Mouse (Mus musculus): ENCODE data around the gene Tsc2.
A peak's percentile ranks its signal among the peaks of the same experiment; 100 is the strongest.

Tsc2 gene

DNA sequence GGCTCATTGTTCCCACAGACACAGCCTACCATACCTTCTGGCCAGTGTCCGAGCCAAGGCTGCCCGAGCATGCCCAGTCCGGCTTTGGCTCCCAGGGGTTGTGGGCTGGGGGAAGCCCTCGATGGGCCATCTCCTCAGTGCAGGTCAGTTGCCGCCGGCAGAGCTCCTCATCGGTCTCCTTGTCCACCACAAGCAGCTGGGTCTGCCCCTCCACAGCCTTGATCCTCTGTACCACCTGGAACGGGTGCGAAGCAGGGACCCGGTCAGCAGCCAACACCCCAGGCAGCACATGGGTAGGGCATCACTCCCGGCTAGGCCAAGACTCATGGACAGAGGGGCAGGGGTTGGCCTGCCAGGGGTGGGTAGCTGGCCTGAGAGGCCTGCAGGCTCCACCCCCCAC, 15.1 kb upstream of the Tsc2 start:
- no peak for DNase-seq (ENCODE audit: low spot score)

DNA sequence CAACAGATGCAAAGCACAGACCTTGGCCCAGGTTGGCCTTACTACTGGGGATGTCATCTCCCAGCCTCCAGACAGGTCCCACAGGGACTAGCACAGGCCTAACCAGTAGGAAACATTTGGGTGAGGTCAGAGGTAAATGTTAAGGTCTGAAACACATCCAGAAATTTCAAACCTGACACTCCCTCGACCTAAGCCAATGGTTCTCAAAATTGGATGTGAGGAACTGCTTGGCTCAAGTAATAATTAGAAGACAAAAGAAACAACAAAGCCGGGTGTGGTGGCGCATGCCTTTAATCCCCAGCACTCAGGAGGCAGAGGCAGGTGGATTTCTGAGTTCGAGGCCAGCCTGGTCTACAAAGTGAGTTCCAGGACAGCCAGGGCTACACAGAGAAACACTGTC, 14.0 kb upstream of the Tsc2 start:
- DNase-seq (ENCODE audit: low spot score) = no peak

DNA sequence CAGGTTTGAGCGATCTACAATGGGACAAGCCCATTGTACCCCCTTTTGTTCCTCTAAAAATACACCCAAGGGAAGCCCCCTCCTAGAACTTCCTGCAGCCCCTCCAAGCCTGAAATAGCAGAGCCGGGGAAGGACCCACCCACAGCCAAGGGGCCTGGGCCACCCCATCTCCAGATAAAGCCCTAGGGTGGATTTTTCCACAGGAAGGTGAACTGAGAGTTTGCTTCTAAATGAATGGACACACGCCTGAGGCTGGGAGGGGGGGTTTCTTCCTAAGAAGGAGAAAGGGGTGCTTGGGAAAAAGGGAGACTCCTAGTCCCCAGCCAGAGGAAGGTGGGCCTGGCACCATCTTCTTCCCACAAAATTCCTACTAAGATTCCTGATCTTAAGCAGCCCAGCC, 13.5 kb upstream of the Tsc2 start:
- DNase-seq (ENCODE audit: low spot score) = no peak

DNA sequence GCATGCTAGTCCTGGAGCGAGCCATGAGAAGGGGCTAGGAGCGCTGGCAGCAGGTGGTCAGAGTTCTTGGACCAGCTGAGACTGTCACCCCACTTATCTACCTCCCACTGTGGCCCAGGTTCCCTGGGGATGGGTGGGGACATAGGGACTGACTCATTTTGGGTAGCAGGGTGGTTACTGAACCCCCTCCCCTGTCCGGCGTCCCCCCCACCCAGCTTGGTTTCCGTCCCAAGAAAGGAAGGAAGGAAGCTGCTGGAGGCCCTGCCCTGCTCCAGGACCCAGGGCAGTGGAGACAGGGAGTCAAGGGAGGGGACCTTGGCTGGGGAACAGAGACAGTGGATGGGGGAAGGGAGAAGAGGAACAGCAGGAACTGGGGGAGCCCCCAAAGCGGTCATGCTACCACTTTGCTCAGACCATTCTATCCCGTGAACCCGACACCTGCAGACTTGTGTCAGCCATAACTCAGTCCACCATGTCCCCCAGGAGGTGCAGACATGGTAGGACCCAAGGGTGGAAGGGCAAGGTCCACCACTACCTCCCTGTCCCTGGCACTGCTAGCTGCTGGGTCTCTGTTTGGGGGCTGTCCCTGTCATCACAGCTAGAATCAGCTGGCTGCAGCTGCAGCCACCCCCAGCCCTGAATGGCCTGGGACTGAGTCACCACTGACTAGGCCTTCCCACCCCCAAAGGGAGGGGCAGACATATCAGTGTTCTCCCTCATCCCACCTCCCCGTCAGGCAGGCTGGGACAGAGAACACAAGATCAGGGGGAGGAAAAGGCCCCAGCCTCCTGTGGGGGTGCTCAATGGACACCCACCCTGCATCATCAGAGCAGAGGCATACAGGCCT, 12.7 kb upstream of the Tsc2 start:
- DNase-seq (ENCODE audit: low spot score) = no peak

DNA sequence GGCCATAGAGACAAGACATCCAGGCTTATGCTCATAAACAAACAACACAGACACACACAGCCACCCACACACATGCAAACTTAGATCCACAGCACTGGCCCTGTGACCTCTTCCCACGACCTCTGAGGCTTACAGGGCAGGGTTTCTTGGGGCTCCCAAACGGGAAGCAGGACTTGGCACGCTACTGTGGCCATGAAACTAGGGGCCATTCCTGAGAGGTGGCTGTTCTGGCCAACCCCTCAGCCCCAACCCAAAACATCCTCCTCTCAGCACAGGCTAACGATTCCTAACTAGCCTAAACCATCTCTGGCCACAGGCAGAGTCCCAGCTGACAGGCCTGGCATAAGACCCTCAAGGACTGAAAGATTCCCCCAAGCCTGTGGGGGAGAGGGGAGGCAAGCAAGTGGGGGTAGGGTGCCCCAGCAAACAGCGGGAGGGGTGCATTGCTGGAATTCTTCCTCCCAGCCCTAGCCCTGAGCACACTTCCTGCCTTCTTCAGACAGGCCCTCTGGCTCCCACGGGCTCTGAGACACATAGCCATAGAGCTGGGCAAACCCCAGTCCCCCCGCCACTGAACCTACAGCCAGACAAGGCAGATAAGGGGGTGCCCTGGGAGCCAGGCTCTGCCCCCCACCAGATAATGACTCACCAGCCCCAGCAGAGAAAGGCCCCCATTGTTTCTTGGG, 11.7 kb upstream of the Tsc2 start:
- DNase-seq (ENCODE audit: low spot score) = no peak

DNA sequence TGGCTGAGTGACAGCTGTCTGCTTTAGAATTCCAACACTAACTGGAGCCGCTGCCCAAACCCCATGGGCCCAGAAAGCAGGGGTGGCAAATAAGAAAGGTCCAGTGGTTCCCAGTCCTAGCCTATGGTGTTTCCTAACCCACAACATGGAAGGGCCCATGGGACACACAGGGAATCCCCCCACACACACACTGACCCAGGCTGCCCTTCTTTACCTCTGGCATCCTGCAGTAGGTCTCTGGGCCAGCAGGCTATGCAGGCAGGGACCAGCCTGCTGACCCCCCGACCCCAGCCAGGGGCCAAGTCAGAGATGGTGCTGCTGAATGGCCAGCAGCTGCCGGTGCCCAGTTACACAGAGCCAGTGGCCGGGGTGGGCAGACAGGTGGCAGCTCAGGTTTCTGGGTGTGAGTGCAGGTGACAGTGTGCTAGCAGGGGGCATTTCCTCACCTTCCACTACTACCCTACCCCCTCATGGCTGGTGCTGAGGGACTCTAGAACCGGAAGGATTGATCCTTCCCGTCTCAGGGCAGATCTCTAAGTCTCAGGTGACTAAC, 10.4 kb upstream of the Tsc2 start:
- DNase-seq (ENCODE audit: low spot score) = no peak

DNA sequence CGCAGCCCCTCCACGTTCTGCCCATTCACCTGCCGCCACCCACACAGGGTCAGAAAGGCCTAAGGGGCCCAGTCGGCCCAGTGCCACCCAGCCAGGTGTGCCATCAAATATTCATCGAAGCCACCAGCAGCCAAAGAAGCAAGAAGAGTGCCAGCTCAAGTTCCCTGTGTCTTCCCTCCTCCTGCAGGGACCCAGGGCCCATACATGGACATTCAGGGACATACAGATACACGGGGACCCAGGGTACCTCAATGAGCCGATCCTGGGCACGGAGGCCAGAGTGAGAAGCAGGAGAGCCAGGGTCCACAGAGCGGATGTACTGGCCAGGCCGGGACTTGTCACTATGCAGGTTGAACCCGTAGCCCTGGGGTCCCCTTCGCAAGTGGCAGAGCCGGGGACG, 9.5 kb upstream of the Tsc2 start:
- no peak for DNase-seq (ENCODE audit: low spot score)

DNA sequence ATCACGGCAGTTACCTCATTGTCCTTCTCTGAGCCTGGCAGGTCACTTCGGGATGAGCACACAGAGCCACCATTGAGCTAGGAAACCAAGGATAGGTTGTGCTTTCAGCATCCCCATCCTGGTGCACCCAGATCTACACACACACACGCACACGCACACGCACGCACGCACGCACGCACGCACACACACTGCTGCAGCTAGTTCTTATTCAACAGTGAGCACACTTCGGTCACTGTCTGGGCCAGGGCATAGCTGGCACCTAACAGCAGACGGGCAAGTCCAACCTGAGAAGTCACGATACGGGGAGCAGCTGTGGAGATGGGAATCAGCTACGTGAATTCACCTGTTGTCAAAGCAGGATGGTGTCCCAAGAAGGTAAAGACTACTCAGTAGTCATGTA, 8.2 kb upstream of the Tsc2 start:
- DNase-seq (ENCODE audit: low spot score) = no peak

DNA sequence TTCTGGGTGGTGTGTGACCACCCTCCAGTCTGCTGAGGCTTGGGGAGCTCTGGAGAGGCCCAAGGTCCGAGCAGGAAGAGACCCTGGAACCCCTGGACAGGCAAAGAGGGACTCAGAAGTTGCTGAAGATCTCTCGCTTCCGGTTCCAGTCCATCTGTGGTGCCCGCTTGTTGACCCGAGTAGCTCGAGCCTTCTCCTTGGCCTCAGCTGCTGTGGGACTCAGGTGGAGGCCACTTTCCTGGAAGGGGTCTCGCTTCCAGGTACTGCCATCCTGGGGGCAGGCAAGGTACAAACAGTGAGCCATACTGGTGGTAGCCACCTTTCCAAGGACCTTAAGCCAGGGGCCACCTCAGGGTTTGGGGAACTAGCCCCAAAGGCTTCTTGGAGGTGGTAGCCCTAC, 7.7 kb upstream of the Tsc2 start:
- DNase-seq (ENCODE audit: low spot score) = no peak

DNA sequence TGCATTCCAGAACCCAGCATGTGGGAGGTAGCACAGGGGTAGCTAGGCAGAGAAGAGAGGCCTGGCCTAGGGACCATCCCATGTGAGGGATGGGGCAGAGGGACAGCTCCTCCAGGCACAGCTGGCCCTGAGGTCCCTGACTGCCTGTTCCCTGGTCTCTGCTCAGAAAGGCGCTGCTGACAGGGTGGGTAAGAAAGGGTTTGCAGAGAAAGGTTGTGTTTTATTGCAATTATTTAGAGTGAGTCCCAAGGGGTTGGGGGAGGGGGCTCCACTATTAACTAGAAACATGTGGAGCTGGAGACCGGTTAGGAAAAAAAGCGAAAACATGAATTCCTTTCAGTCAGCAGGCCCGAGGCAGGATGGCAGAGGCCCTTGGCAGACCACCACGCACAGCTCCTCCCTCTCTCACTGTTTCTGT, 7.2 kb upstream of the Tsc2 start:
- DNase-seq (ENCODE audit: low spot score) = no peak

DNA sequence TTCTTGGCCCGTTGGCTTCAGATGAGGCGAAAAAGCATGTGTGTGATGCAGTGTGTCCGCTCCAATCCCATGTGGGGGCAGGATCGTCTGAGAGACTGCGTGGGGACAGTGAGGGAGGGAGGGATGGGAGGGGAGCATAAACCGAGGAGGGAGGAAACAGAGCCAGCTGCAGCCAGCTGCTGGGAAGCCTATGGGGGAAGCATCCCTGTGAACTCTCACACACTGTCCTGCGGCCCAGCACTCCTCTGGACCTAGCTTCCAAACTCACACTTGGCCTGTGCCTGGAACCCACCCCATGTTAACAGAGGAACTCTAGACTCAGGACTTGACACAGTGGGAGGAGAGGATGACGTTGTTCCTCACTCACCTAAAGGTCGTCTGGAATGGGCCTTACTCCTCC, 6.4 kb upstream of the Tsc2 start:
- no peak for DNase-seq (ENCODE audit: low spot score)

DNA sequence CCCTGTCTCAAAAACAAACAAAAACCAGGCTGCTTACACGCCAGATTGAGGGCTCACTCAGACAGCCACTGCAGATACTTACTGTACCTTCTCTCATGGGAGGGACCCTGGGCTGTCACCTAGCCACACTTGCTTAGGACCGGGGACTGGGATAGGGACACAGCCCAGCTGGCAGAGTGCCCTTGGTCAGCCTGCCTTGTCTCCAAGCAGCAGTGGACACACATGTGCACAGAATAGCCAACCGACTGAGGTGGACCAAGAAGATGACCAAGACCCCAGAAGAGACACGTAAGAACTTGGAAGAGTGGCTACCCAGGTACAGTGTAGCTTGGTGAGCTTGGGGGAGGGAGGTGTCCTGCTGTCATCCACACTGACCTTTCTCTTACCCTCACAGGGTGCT, 5.8 kb upstream of the Tsc2 start:
- no peak for DNase-seq (ENCODE audit: low spot score)

DNA sequence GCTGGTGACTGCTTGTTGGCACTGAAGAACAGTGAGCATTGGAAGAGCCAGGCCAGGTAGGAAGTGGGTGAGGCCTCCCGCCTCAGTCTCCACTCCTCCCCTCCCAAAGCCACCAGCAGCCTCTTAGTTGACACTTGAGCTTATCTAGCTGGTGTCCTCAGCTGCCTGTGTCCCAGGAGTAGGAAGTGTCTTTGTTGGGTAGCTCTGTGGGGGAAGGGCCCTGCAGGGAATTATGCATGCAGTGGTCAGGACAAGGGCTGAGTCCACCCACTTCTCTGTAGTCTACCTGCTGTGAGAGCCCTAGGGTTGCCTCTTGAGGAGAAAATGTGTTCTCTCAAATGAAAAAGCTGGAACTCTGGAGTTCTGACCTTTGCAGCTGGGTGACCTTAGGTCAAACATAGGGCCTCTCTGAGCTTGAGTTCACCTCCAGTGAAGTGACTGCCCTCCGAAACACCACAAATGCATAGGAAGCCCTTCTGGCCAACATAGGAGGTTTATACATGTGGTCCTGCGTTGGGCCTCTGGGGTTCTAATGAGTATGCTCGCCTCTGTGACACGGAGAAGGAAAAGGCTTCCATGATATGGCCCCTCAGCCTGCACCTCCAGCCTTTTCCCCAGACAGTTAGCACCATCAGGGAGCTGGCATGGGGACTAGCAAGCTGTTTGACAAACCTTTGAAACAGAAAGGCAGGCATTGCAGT, 4.5 kb upstream of the Tsc2 start:
- DNase-seq (ENCODE audit: low spot score) = no peak

DNA sequence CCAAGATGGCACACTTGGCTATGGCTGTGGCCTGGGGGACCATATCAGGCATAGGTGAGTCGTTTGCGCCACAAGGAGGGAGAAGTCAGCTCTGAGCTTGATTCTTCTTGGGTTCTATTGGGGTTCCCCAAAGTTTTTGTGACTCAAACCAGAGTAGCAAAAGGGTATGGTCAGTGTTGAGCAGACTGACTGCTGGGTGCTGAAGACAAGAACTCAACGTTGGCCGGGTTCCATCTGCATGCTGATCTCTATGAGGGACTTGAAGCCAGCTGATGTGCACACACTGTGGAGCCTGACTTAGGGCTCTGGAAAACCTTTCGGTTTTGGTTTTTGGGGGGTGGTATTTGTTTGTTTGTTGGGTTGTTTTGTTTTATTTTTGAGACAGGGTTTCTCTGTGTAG, 3.3 kb upstream of the Tsc2 start:
- no peak for DNase-seq (ENCODE audit: low spot score)

DNA sequence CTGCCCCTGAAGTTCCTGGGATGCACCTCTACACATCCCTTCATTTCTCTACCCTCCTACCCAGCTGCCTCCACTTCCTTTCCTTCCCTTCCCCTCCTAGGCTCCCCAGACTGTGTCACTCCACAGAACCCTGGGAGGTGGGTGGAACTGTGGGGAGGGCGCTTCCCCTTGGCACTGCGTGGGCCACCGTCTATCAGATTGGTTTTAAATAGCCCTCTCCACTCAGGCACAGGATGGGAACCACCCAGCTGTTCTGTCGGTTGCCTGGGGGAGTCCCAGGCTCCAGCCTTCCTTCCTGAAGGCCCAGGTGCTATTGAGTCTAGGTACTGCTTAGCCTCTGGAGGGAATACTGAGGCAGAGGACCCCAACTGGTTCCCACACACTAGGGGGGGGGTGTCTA, 2.6 kb upstream of the Tsc2 start:
- no peak for DNase-seq (ENCODE audit: low spot score)

DNA sequence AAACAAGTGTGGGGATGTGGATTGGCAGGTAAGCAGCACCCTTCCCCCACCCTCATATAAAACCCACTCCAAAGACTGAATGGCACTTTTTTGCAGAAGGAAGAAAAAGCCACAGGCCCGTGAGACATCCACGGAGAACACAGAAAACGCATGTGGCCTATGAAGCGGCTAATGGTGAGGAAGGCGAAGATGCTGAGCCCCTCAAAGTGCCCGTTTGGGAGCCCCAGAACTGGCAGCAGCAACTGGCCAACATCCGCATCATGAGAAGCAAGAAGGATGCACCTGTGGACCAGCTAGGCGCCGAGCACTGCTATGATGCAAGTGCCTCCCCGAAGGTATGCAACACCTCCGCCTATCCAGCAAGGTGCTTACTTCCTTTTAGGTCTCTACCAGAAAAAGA, 1.4 kb upstream of the Tsc2 start:
- no peak for DNase-seq (ENCODE audit: low spot score)

DNA sequence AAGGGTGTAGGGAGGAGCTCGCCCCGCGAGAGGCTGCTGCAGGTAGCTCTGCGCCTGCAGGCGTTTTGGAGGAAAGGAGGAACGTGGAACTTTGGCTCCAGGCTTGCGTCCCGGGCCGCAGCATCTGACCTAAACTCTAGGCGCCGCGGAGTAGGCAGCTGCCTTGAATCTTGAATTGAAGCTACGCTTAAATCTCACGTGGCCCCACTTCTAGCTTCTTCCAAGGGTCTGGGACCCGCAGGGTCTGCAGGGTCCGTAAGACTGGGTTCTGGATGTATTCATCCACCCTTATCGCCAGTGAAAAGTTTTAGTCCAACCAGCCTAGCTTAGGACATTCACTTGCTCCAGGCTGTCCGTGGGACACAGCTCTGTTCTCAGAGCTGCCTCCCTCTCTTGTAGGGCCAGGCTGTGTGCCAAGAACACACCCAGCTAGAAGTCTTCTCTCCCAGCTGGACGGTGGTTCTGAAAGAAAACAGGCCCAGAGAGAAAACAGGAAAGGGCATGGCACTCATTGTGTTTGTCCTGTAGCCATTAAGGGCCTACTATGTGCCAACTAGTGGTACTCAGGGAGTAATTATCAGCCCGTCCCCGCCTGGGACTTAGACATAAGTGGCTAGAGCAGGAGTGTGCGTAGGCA, 501 bp upstream of the Tsc2 start:
- no peak for DNase-seq (ENCODE audit: low spot score)

DNA sequence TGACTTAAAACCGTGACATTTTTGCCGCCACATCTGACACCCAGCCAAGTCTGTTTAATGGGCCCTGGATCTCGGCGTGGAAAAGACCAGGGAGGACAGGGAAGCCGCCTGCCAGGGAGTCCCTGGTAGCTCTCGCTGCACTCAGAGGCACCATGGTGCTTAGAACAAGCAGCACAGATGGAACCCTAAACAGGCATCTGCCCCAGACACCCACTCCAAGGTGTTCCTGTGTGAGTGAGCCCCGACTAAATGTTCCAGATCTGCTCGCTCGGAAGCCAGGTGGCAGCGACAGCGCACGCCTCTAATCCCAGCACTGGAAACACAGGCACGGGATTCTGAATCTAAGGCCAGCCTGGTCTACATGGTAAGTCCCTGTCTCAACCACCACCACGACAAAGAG, 2.4 kb downstream of the Tsc2 start:
- no peak for DNase-seq (ENCODE audit: low spot score)

DNA sequence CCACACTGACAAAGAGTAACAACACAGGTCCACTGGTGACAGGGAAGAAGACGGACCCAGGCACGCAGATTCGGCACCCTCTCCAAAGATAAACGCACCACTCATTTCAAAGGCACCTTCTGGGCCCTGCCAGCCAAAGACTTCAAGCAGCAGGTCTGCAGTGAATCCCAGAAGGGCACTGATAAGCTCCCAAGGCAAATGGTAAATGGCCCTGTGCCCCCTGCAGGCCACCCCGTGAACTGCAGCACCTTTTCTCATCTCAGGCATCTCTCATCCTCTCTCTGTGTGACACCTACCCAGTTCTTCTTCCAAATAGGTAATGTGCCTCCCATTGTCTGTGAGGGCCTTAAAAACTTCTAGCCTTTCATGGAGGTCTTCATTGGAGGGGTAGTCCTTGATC, 3.8 kb downstream of the Tsc2 start:
- peak; percentile 81 for DNase-seq (ENCODE audit: low spot score)

DNA sequence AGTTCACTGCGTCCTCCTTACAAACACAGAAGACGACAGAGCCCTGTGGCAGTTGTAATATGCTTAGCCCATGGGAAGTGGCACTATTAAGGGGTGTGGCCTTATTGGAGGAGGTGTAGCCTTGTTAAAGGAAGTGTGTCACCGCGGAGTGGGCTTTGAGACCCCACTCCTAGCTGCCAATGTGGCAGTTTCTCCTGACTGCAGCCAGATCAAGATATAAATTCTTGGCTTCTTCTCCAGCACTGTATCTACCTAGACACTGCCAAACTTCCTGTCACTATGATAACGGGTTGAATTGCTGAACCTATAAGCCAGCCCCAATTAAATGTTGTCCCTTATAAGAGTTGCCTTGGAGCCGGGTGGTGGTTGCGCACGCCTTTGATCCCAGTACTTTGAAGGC, 7.0 kb downstream of the Tsc2 start:
- DNase-seq (ENCODE audit: low spot score) = no peak

DNA sequence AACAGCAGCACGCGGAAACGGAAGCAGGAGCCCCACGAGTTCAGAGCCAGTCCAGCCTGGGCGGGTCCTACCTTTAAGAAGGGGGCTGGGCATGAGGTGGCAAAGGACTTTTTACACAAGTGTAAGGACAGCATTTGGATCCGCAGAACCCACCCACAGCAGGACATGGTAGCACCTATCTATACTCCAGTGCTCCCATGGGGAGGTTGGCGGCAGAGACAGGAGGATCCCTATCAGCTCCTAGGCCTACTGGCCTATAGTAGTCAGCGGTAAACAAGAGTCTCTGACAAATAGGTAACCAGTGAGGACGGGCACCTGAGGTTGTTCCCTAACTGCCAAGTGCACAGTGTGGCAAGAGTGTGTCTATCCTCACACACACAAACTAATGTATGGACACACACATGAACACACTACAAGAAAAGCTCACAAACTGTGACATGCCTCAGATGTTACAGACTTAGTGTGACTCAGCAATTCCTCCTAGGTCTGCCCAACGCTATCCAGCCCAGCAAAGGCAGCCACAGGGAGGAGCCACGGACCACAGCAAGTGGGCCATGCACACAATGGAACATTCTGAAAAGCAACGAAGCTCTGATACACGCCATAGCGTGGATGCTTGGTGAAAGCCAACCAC, 14.8 kb downstream of the Tsc2 start:
- peak; percentile 76 for DNase-seq (ENCODE audit: low spot score)

DNA sequence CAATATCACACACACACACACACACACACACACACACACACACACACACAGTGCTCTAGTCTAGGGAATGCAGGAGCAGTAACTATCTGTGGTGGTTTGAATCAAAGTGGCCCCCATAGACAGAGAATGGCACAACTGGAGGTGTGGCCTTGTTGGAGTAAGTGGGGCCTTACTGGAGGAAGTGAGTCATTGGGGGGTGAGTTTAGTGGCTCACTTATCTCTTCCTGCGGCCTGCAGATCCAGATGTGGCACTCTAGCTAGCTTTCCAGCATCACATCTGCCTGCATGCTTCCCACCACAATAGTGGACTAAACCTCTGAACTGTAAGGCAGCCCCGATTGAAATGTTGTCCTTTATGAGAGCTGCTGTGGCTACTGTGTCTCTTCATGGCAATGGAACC, 21.7 kb downstream of the Tsc2 start:
- no peak for DNase-seq (ENCODE audit: low spot score)

All from c-Kit-positive CD71-positive TER-119-positive erythroid progenitor cells, embryonic 14.5 days (primary cell).